Mouse (Mus musculus) C2C12 (cell line): ENCODE data around the gene Sgf29. TPM values are rescaled to one million over a fixed set of nuclear protein-coding genes. Genes with fewer than 3 reads are reported as not detected.
A peak's percentile ranks its signal among the peaks of the same experiment; 100 is the strongest.

Experiments used
- H3K27me3 ChIP-seq: one replicate; pipeline ENCODE4 v1.6.1; 2011; ENCODE audit not compliant: control insufficient read depth, insufficient read depth, insufficient read length
- H3K36me3 ChIP-seq: one replicate; pipeline ENCODE4 v1.6.1; 2011; ENCODE audit not compliant: control insufficient read depth, insufficient read depth
- H3K4me3 ChIP-seq: one replicate; pipeline ENCODE4 v1.5.1; 2011; ENCODE audit warnings: mild to moderate bottlenecking, control low read depth; ENCODE audit not compliant: poor library complexity, insufficient read depth, severe bottlenecking
- H3K79me2 ChIP-seq: one replicate; pipeline ENCODE4 v1.6.1; 2011; ENCODE audit not compliant: control insufficient read depth, insufficient read depth
- H3K79me3 ChIP-seq: one replicate; pipeline ENCODE4 v1.6.1; 2011; ENCODE audit warnings: low read depth, control low read depth
- H3ac ChIP-seq: one replicate; pipeline ENCODE3; 2011; ENCODE audit warnings: low read depth; ENCODE audit not compliant: control insufficient read depth, insufficient read length
- CEBPB ChIP-seq: IDR thresholded peaks from one replicate; pipeline ENCODE4 v1.6.1; 2011; ENCODE audit warnings: low read depth, mild to moderate bottlenecking, control low read depth, moderate library complexity
- CTCF ChIP-seq: IDR thresholded peaks from one replicate; pipeline ENCODE4 v1.5.1; 2011; ENCODE audit not compliant: control insufficient read depth, insufficient read depth, insufficient read length
- FOSL1 ChIP-seq: IDR thresholded peaks from one replicate; pipeline ENCODE4 v1.8.0; 2011; ENCODE audit warnings: mild to moderate bottlenecking, low read length; ENCODE audit not compliant: poor library complexity, insufficient read depth, severe bottlenecking
- MAX ChIP-seq: IDR thresholded peaks from one replicate; pipeline ENCODE4 v1.6.1; 2011; ENCODE audit warnings: mild to moderate bottlenecking, control low read depth
- MYOD1 ChIP-seq: IDR thresholded peaks from one replicate; pipeline ENCODE4 v1.6.1; 2011; ENCODE audit warnings: low read depth; ENCODE audit not compliant: control insufficient read depth, insufficient read length
- MYOG ChIP-seq: IDR thresholded peaks from one replicate; pipeline ENCODE4 v1.6.1; 2011; ENCODE audit not compliant: control insufficient read depth, insufficient read length; ENCODE audit errors: extremely low read depth
- USF1 ChIP-seq: IDR thresholded peaks from one replicate; pipeline ENCODE4 v1.6.1; 2011; ENCODE audit warnings: low read depth, mild to moderate bottlenecking, control low read depth, moderate library complexity
- polyA plus RNA-seq: library from polyadenylated mRNA; unstranded; fragments of >200 nt; fragmentation: generic; extraction: Trizol; gene quantifications from one replicate; pipeline ENCODE4 v1.2.1, GENCODE M21; 2012; ENCODE audit warnings: missing spikeins

Gene Sgf29
- polyA plus RNA-seq, 1 experiment, result 39.3 TPM

GRCm38 (mm10) chr7:126691676-126692075 is 42.6 kb downstream of the Sgf29 start:
- H3ac ChIP-seq, result no peak overlapping the region
- H3K4me3 ChIP-seq, result no peak overlapping the region
- H3K79me3 ChIP-seq, result peaks cover 5% of the 10 kb centered on the region
- no peak for TF ChIP-seq MYOG
- no peaks in the 10 kb centered on the region for H3K27me3 ChIP-seq
- H3K79me2 ChIP-seq, result peaks cover 9% of the 10 kb centered on the region
- H3K36me3 ChIP-seq, result no peaks in the 10 kb centered on the region

DNA sequence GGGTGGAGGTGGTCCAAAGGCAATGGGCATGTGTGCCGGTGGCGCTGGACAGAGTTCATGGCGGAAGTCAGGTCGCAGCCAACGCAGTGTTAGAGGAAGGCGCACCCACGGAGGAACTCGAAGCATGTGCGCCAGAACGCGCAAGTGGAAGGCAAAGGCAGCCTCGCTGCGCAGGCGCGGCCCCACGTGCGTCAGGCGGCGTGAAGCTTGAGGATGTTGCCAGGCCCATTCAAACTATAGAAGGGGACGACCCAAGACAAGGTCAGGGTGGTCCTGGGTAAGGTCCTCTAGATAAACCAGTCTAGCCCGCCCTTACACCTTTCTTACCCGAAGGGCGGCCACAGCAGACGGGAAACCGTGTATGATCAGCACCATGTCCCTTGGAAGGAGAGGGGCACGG is 43.3 kb downstream of the Sgf29 start:
- Histone ChIP-seq H3K79me2 (peaks cover 16% of the 10 kb centered on the region), H3K4me3 (no peak overlapping the region), H3K79me3 (peaks cover 11% of the 10 kb centered on the region), H3K36me3 (peaks cover 3% of the 10 kb centered on the region), H3K27me3 (no peaks in the 10 kb centered on the region), H3ac (no peak overlapping the region)
- no peak for TF ChIP-seq FOSL1
- TF ChIP-seq MYOD1, result no peak
- no peak for TF ChIP-seq USF1
- TF ChIP-seq MAX, result no peak
- TF ChIP-seq MYOG, result no peak
- no peak for TF ChIP-seq CTCF
- TF ChIP-seq CEBPB, result no peak

GRCm38 (mm10) chr7:126693256-126693655 is 44.1 kb downstream of the Sgf29 start:
- Histone ChIP-seq H3K36me3 (peaks cover 3% of the 10 kb centered on the region), H3K27me3 (no peaks in the 10 kb centered on the region), H3K79me3 (peaks cover 11% of the 10 kb centered on the region), H3ac (no peak overlapping the region), H3K4me3 (no peak overlapping the region), H3K79me2 (peaks cover 24% of the 10 kb centered on the region)
- TF ChIP-seq MAX (no peak), CTCF (peak; percentile 69)

DNA sequence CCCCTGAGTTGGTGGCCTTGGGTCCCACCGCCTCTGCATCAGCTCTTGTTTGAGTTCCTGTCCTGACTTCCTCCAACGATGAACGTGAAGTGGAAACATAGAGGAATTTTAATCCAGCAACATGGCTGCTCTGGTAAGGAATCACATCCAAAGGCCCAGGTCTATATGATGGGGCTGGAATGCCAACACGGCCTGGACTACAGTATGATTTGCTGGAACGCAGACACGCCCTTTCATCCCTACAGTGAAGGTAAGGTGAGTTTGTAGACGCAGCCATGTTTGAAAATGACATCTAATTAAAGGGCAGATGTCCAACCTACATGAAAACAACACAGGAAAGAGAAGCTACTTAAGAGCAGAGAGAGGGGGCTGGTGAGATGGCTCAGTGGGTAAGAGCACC is 44.7 kb downstream of the Sgf29 start:
- TF ChIP-seq USF1, result no peak
- TF ChIP-seq MAX, result no peak
- TF ChIP-seq FOSL1, result no peak
- TF ChIP-seq MYOG, result no peak
- no peak for TF ChIP-seq MYOD1
- no peak for TF ChIP-seq CTCF
- TF ChIP-seq CEBPB, result no peak
- H3ac ChIP-seq, result no peak overlapping the region
- no peaks in the 10 kb centered on the region for H3K27me3 ChIP-seq
- peaks cover 3% of the 10 kb centered on the region for H3K36me3 ChIP-seq
- H3K79me3 ChIP-seq, result peaks cover 11% of the 10 kb centered on the region
- H3K79me2 ChIP-seq, result peaks cover 24% of the 10 kb centered on the region
- no peak overlapping the region for H3K4me3 ChIP-seq

DNA sequence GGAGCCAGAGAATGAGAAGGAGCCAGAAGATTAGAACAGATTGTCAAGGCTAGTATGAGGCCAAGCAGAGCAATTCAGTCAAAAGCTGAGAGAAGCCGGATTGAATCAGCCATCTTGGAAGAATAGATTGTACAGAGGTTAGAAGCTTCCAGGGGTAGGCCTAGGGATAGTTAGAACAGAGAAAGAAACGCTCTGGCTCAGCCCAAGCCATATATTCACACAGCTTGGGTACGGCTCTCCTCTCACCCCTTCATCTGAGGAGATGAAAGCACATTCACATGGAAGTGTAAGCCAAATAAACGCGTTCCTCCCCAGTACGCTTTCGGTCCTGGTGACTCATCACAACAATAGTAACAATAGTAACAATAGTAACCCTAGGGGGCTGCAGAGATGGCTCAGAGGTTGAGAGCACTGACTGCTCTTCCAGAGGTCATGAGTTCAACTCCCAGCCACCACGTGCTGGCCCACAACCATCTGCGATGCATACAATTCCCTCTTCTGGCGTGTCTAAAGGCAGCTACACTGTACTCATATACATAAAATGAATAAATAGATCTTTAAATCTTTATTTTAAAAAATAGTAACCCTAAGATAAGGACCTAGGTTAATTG is 45.4 kb downstream of the Sgf29 start:
- TF ChIP-seq CTCF, result no peak
- TF ChIP-seq FOSL1, result no peak
- no peak for TF ChIP-seq MYOD1
- TF ChIP-seq CEBPB, result no peak
- no peak for TF ChIP-seq MYOG
- peak; percentile 19 for TF ChIP-seq USF1
- peak; percentile 38 for TF ChIP-seq MAX
- Histone ChIP-seq H3K27me3 (no peaks in the 10 kb centered on the region), H3ac (no peak overlapping the region), H3K36me3 (peaks cover 6% of the 10 kb centered on the region), H3K4me3 (peak overlapping the region; percentile 75), H3K79me2 (peaks cover 24% of the 10 kb centered on the region), H3K79me3 (peaks cover 11% of the 10 kb centered on the region)

DNA sequence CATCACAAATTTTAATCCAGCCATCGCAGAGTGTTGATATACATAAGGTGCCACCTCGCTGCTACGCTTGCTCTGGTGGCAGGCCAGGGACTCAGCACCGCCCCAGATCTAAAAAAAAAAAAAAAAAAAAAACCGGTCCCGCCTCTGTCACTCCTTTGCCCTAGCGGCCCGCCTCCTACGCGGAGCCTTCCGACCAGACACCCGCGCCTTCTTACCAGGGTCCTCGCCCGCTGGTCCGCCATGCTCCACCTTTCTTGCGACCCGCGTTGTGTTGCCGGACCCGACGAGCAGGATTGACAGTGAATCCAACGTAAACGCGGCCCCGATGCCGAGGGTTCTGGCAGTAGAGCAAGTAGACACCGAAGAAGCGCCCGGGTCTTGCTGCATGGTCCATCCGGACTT is 46.1 kb downstream of the Sgf29 start, which contains the start of gene Bola2:
Gene Bola2 (plus strand): TSS at position 192 of the 402 bp plus-strand sequence.
- Histone ChIP-seq H3K27me3 (no peaks in the 10 kb centered on the region), H3K79me3 (peaks cover 11% of the 10 kb centered on the region), H3ac (peak within 1 kb of the TSS; percentile 97), H3K4me3 (peak within 1 kb of the TSS; percentile 75), H3K36me3 (peaks cover 6% of the 10 kb centered on the region), H3K79me2 (peaks cover 24% of the 10 kb centered on the region)
- no peak for TF ChIP-seq CTCF
- TF ChIP-seq FOSL1, result no peak
- no peak for TF ChIP-seq USF1
- TF ChIP-seq CEBPB, result no peak
- TF ChIP-seq MYOD1, result no peak
- TF ChIP-seq MAX, result no peak
- TF ChIP-seq MYOG, result no peak
